Mouse (Mus musculus): Measurements from ENCODE around the gene Sipa1l1. TPM values are rescaled to one million over a fixed set of nuclear protein-coding genes. Genes with fewer than 3 reads are reported as not detected.

Sipa1l1 gene
- total RNA-seq, 2 experiments from 2014 or later, result 26.9 to 29.9 TPM

- no peak for ATAC-seq (replicated peaks; ENCODE audit: poor library complexity)
Measured at GRCm38 (mm10) chr12:82499731-82500130, 330.6 kb downstream of the Sipa1l1 start.
